Mouse (Mus musculus) subcutaneous adipose tissue, adult 2 months (tissue): Measurements from ENCODE around the gene Arhgdig. TPM values are rescaled to one million over a fixed set of nuclear protein-coding genes. Genes with fewer than 3 reads are reported as not detected.

ENCODE experiments used
- polyA plus RNA-seq: library from polyadenylated mRNA; depleted of rRNA; stranded (reverse); fragments of >200 nt; gene quantifications from 2 replicates; pipeline ENCODE4 v1.2.3, GENCODE M21; 2012; ENCODE audit warnings: low replicate concordance; rRNA removed

Arhgdig gene
- polyA plus RNA-seq, result 0.72 and 7.1 TPM in 2 replicates

DNA sequence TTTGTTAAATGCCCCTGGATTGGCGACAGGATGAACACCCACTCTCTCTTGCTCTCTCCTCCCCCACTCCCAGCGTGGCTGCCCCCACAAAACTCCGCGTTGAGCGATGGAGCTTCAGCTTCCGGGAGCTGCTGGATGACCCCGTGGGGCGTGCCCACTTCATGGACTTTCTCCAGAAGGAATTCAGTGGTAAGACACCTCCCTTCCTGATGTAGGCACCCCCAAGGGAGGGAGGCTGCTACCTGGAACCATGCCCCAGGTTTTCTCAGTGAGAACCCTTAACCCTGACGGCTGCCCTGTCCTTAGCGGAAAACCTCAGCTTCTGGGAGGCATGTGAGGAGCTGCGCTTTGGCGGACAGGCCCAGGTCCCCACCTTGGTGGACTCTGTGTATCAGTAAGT lies at the start of gene Arhgdig:
TSS of gene Arhgdig (minus strand) at position 101 of the 400 bp plus-strand sequence.

DNA sequence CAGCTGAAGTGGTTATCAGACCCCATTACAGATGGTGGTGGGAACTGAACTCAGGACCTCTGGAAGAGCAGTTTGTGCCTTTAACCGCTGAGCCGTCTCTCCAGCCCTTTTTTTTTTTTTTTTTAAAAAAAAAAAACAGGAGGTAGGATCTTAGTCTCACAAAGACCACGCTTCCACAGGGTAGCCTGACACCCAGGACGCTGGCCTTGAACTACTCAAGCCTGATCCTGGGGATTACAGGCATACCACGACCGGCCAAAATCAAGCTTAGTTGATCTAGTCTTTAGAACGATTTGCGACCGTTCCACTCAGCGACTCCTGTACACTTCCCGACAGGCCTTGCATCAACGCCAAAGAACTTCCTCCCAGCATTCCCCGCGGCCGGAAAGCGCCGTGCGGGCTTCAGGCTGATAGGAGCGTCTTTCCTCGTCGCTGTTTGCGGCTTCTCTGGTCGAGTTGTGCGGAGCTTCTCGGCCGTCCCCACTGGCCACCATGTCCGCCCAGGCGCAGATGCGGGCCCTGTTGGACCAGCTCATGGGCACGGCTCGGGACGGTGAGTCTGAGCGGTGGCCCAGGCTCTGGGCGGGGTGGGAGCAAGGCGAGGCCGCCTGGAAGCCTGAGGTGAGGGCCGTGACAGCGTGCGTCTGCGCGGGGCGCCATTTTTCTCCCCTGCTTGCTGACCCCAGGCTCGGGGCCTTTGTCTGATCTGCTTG lies 45.1 kb upstream of the Arhgdig start, which contains the start of gene Luc7l:
TSS of gene Luc7l (plus strand) at position 358 of the 713 bp plus-strand sequence.

DNA sequence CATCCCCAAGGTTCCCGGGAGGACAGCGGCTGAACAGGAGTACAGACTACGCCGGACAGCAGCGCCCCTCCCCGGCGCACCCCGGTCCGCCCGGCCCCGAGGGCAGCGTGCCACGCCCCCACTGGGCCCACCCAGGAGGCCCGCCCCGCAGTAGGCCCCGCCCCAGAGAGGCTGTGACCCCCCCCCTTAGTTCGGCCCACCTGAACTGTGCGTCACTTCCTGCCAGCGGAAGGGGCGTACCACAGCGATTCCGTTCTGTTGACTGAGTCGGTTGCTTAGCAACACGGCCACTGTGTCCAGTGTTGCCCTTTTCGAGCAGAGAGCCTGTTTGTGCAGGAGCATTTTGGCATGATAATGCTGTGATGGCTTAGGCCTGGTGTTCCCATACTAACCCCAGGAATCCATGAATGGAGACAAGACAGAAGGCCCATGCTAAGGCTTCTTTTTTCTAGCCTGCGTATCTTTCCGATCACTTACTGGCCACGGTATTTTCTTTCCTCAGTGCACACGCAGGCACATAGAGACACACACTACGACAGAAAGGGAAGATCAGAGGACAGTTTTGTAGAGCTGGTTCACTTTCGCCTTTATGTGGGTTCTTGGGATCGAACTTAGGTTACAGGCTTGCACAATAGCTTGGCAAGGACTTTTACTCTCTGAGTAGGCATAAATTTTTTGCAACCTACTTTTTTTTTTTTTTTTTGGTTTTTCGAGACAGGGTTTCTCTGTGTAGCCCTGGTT lies 36.7 kb upstream of the Arhgdig start, which contains the start of gene Fam234a:
TSS of gene Fam234a (minus strand) at position 142 of the 741 bp plus-strand sequence.

DNA sequence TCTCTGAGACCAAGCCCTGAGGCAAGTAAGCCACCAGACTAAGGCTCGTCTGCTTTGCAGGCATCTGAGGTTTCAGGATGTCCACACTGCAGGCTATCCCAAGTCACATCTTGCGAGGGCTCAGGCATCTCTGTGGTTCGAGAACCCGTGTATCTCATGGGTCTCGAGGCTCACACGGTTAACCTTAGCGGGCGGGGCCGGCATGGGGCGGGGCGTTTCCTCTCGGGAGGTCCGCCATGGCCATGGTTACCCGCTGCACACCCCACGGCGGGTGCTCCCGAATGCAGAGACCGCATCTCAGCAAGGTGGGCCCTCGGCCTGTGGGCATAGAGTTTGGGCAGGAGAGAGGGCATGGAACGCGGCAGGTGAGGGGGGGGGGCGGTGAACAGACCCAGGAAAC lies 4.8 kb downstream of the Arhgdig start, which contains the start of gene Rgs11:
TSS of gene Rgs11 (plus strand) at position 215 of the 400 bp plus-strand sequence.

DNA sequence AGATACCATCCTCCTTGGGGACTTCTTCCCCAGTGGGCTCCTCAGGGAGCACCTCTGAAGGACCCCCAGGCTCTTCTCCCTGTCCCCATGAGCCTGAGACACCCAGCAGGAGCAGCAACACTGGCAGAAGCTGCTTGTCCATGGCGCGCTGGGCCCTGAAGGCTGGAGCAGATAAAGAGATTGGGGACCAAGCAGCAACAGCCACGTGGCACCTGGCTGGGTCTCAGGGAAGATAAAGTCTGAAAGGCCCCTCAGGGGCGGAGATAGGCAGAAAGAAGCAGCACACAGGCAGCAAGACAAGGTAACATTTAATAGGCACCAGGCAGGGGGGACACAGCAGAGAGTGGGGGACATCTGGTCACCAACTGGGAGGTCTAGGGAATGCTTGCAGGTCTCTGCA lies 8.7 kb downstream of the Arhgdig start, which contains the start of gene Pdia2:
TSS of gene Pdia2 (minus strand) at position 196 of the 400 bp plus-strand sequence.

Other genes starting within 250 kb of the Arhgdig start
- gene Capn15, start 222.0 kb downstream of the Arhgdig start, polyA plus RNA-seq, result 22.9 and 54.5 TPM in 2 replicates
- gene Rab11fip3, start 138.2 kb downstream of the Arhgdig start, polyA plus RNA-seq, result 32.8 and 33.6 TPM in 2 replicates
- 27.4 and 27.8 TPM in 2 replicates for gene Decr2, start 117.4 kb downstream of the Arhgdig start, polyA plus RNA-seq
- 24.8 and 57.1 TPM in 2 replicates for gene Nme4, start 112.2 kb downstream of the Arhgdig start, polyA plus RNA-seq
- 15.5 and 21.6 TPM in 2 replicates for gene Tmem8, start 94.5 kb downstream of the Arhgdig start, polyA plus RNA-seq
- gene Mrpl28, start 84.3 kb downstream of the Arhgdig start, polyA plus RNA-seq, result 95.3 and 97.5 TPM in 2 replicates
- gene Axin1, start 69.1 kb downstream of the Arhgdig start, polyA plus RNA-seq, result 12.9 and 23.6 TPM in 2 replicates
- gene Pdia2, start 8.7 kb downstream of the Arhgdig start, polyA plus RNA-seq, result 0.60 TPM in 1 of 2 replicates, not detected in the other
- gene Rgs11, start 4.8 kb downstream of the Arhgdig start, polyA plus RNA-seq, result 1.7 and 20.8 TPM in 2 replicates
- 101 and 132 TPM in 2 replicates for gene Fam234a, start 36.5 kb upstream of the Arhgdig start, polyA plus RNA-seq
- gene Luc7l, start 45.1 kb upstream of the Arhgdig start, polyA plus RNA-seq, result 18.2 and 36.7 TPM in 2 replicates
- 18.8 and 30.6 TPM in 2 replicates for gene Neurl1b, start 207.0 kb upstream of the Arhgdig start, polyA plus RNA-seq